Mouse (Mus musculus): ENCODE results near the gene Enpp4. TPM values are rescaled to one million over a fixed set of nuclear protein-coding genes. Genes with fewer than 3 reads are reported as not detected.

Gene Enpp4
- total and polyA plus RNA-seq, 3 experiments, result 0.11 TPM; not detected in 2

GRCm38 (mm10) chr17:44101961-44102360, 3.6 kb downstream of the Enpp4 start:
- no peak for DNase-seq (ENCODE audit: low spot score)
- no peak for TF ChIP-seq POLR2AphosphoS5 (IDR thresholded peaks at IDR 0.05; ENCODE audit: insufficient replicate concordance, low read depth, low read length)
- TF ChIP-seq CTCF (IDR thresholded peaks at IDR 0.05; ENCODE audit: low read depth, low read length), result no peak
- TF ChIP-seq TAL1 (conservative IDR thresholded peaks at IDR 0.05; ENCODE audit: low read depth, low read length), result no peak
- TF ChIP-seq GATA2 (IDR thresholded peaks at IDR 0.05; ENCODE audit: borderline replicate concordance, low read depth, low read length), result no peak
- TF ChIP-seq GATA1 (IDR thresholded peaks at IDR 0.05; ENCODE audit: borderline replicate concordance, low read length), result no peak
- Histone ChIP-seq H3K4me1 (ENCODE audit: insufficient read depth, low read depth, low read length) (no peaks in the 10 kb centered on the region), H3K4me3 (ENCODE audit: low read depth, low read length) (no peak overlapping the region), H3K9me3 (replicated peaks) (peaks cover 42% of the 10 kb centered on the region), H3K27me3 (ENCODE audit: insufficient read depth, low read length) (no peaks in the 10 kb centered on the region), H3K36me3 (replicated peaks) (no peaks in the 10 kb centered on the region)
- no peak for ATAC-seq (ENCODE audit: extremely low read depth, insufficient number of reproducible peaks, low FRiP score, poor library complexity, severe bottlenecking)

- H3K27me3 ChIP-seq (ENCODE audit: insufficient read depth, low read length), result no peaks in the 10 kb centered on the region
- ATAC-seq (ENCODE audit: extremely low read depth, insufficient number of reproducible peaks, low FRiP score, poor library complexity, severe bottlenecking) (no peak), DNase-seq (ENCODE audit: low spot score) (no peak)
- no peaks in the 10 kb centered on the region for H3K36me3 ChIP-seq (replicated peaks)
- H3K9me3 ChIP-seq (replicated peaks), result peaks cover 41% of the 10 kb centered on the region
- H3K4me3 ChIP-seq (ENCODE audit: low read depth, low read length), result no peak overlapping the region
- no peaks in the 10 kb centered on the region for H3K4me1 ChIP-seq (ENCODE audit: insufficient read depth, low read depth, low read length)
- TF ChIP-seq TAL1 (conservative IDR thresholded peaks at IDR 0.05; ENCODE audit: low read depth, low read length) (no peak), GATA1 (IDR thresholded peaks at IDR 0.05; ENCODE audit: borderline replicate concordance, low read length) (no peak), POLR2AphosphoS5 (IDR thresholded peaks at IDR 0.05; ENCODE audit: insufficient replicate concordance, low read depth, low read length) (no peak), CTCF (IDR thresholded peaks at IDR 0.05; ENCODE audit: low read depth, low read length) (no peak), GATA2 (IDR thresholded peaks at IDR 0.05; ENCODE audit: borderline replicate concordance, low read depth, low read length) (no peak)
Observed at GRCm38 (mm10) chr17:44100906-44101305, 4.7 kb downstream of the Enpp4 start.

- Histone ChIP-seq H3K27me3 (ENCODE audit: insufficient read depth, low read length) (no peaks in the 10 kb centered on the region), H3K36me3 (replicated peaks) (no peaks in the 10 kb centered on the region), H3K9me3 (replicated peaks) (peaks cover 38% of the 10 kb centered on the region), H3K4me1 (ENCODE audit: insufficient read depth, low read depth, low read length) (no peaks in the 10 kb centered on the region), H3K4me3 (ENCODE audit: low read depth, low read length) (no peak overlapping the region)
- DNase-seq (ENCODE audit: low spot score) (no peak), ATAC-seq (ENCODE audit: extremely low read depth, insufficient number of reproducible peaks, low FRiP score, poor library complexity, severe bottlenecking) (no peak)
- no peak for TF ChIP-seq GATA2 (IDR thresholded peaks at IDR 0.05; ENCODE audit: borderline replicate concordance, low read depth, low read length)
- no peak for TF ChIP-seq POLR2AphosphoS5 (IDR thresholded peaks at IDR 0.05; ENCODE audit: insufficient replicate concordance, low read depth, low read length)
- TF ChIP-seq CTCF (IDR thresholded peaks at IDR 0.05; ENCODE audit: low read depth, low read length), result no peak
- no peak for TF ChIP-seq TAL1 (conservative IDR thresholded peaks at IDR 0.05; ENCODE audit: low read depth, low read length)
- no peak for TF ChIP-seq GATA1 (IDR thresholded peaks at IDR 0.05; ENCODE audit: borderline replicate concordance, low read length)
Observed at GRCm38 (mm10) chr17:44100486-44100885, 5.1 kb downstream of the Enpp4 start.

GRCm38 (mm10) chr17:44091512-44091911, 14.1 kb downstream of the Enpp4 start:
- Histone ChIP-seq H3K36me3 (replicated peaks) (no peaks in the 10 kb centered on the region), H3K4me1 (ENCODE audit: insufficient read depth, low read depth, low read length) (no peaks in the 10 kb centered on the region), H3K27me3 (ENCODE audit: insufficient read depth, low read length) (no peaks in the 10 kb centered on the region), H3K9me3 (replicated peaks) (peaks cover 35% of the 10 kb centered on the region), H3K4me3 (ENCODE audit: low read depth, low read length) (no peak overlapping the region)
- TF ChIP-seq TAL1 (conservative IDR thresholded peaks at IDR 0.05; ENCODE audit: low read depth, low read length) (no peak), CTCF (IDR thresholded peaks at IDR 0.05; ENCODE audit: low read depth, low read length) (no peak), POLR2AphosphoS5 (IDR thresholded peaks at IDR 0.05; ENCODE audit: insufficient replicate concordance, low read depth, low read length) (no peak), GATA2 (IDR thresholded peaks at IDR 0.05; ENCODE audit: borderline replicate concordance, low read depth, low read length) (no peak), GATA1 (IDR thresholded peaks at IDR 0.05; ENCODE audit: borderline replicate concordance, low read length) (no peak)
- DNase-seq (ENCODE audit: low spot score), result no peak
- ATAC-seq (ENCODE audit: extremely low read depth, insufficient number of reproducible peaks, low FRiP score, poor library complexity, severe bottlenecking), result no peak

- TF ChIP-seq CTCF (IDR thresholded peaks at IDR 0.05; ENCODE audit: low read depth, low read length), result no peak
- no peak for TF ChIP-seq POLR2AphosphoS5 (IDR thresholded peaks at IDR 0.05; ENCODE audit: insufficient replicate concordance, low read depth, low read length)
- no peak for TF ChIP-seq GATA2 (IDR thresholded peaks at IDR 0.05; ENCODE audit: borderline replicate concordance, low read depth, low read length)
- no peak for TF ChIP-seq TAL1 (conservative IDR thresholded peaks at IDR 0.05; ENCODE audit: low read depth, low read length)
- no peak for TF ChIP-seq GATA1 (IDR thresholded peaks at IDR 0.05; ENCODE audit: borderline replicate concordance, low read length)
- Histone ChIP-seq H3K36me3 (replicated peaks) (no peaks in the 10 kb centered on the region), H3K27me3 (ENCODE audit: insufficient read depth, low read length) (no peaks in the 10 kb centered on the region), H3K4me3 (ENCODE audit: low read depth, low read length) (no peak overlapping the region), H3K9me3 (replicated peaks) (peaks cover 39% of the 10 kb centered on the region), H3K4me1 (ENCODE audit: insufficient read depth, low read depth, low read length) (no peaks in the 10 kb centered on the region)
- DNase-seq (ENCODE audit: low spot score), result no peak
- no peak for ATAC-seq (ENCODE audit: extremely low read depth, insufficient number of reproducible peaks, low FRiP score, poor library complexity, severe bottlenecking)
Observed at GRCm38 (mm10) chr17:44090916-44091315, 14.7 kb downstream of the Enpp4 start.

GRCm38 (mm10) chr17:44088226-44088625, 17.4 kb downstream of the Enpp4 start:
- no peak for TF ChIP-seq GATA2 (IDR thresholded peaks at IDR 0.05; ENCODE audit: borderline replicate concordance, low read depth, low read length)
- no peak for TF ChIP-seq GATA1 (IDR thresholded peaks at IDR 0.05; ENCODE audit: borderline replicate concordance, low read length)
- no peak for TF ChIP-seq TAL1 (conservative IDR thresholded peaks at IDR 0.05; ENCODE audit: low read depth, low read length)
- TF ChIP-seq POLR2AphosphoS5 (IDR thresholded peaks at IDR 0.05; ENCODE audit: insufficient replicate concordance, low read depth, low read length), result no peak
- no peak for TF ChIP-seq CTCF (IDR thresholded peaks at IDR 0.05; ENCODE audit: low read depth, low read length)
- no peaks in the 10 kb centered on the region for H3K4me1 ChIP-seq (ENCODE audit: insufficient read depth, low read depth, low read length)
- ATAC-seq (ENCODE audit: extremely low read depth, insufficient number of reproducible peaks, low FRiP score, poor library complexity, severe bottlenecking) (no peak), DNase-seq (ENCODE audit: low spot score) (no peak)
- H3K27me3 ChIP-seq (ENCODE audit: insufficient read depth, low read length), result no peaks in the 10 kb centered on the region
- no peaks in the 10 kb centered on the region for H3K36me3 ChIP-seq (replicated peaks)
- H3K9me3 ChIP-seq (replicated peaks), result peaks cover 55% of the 10 kb centered on the region
- no peak overlapping the region for H3K4me3 ChIP-seq (ENCODE audit: low read depth, low read length)

Data from G1E (cell line).